Mouse (Mus musculus) hindbrain, embryonic 14.5 days (tissue): ENCODE measurements around the gene Pkmyt1. TPM values are rescaled to one million over a fixed set of nuclear protein-coding genes. Genes with fewer than 3 reads are reported as not detected.
"Not testable (repeated sequence)": the region's sequence is repeated elsewhere in the genome, so short reads cannot be mapped to it uniquely, and the experiment has no call there.

Experiments used
- ATAC-seq: fragments of 200-750 bp; cut with Nextera tagmentation; 2 replicates; pipeline ENCODE4 v1.8.0; 2017; ENCODE audit warnings: moderate number of reproducible peaks, mild to moderate bottlenecking, moderate TSS enrichment, moderate library complexity; ENCODE audit not compliant: low FRiP score
- DNase-seq: peaks from one replicate; pipeline ENCODE4 v3.0.0-alpha.2; 2015; ENCODE audit warnings: low spot score
- H3K27ac ChIP-seq: fragments of 300-500 bp; sonication (generic); 2 replicates; pipeline ENCODE4 v1.5.1; 2014; ENCODE audit warnings: mild to moderate bottlenecking, moderate library complexity
- H3K27me3 ChIP-seq: fragments of 300-500 bp; sonication (generic); 2 replicates; pipeline ENCODE4 v1.6.1; 2014; ENCODE audit warnings: mild to moderate bottlenecking, low read length, mixed read lengths; ENCODE audit not compliant: control insufficient read depth, insufficient read depth
- H3K36me3 ChIP-seq: fragments of 300-500 bp; sonication (generic); replicated peaks from 2 replicates; pipeline ENCODE4 v1.6.1; 2014; ENCODE audit not compliant: control insufficient read depth, insufficient read depth
- H3K4me1 ChIP-seq: fragments of 300-500 bp; sonication (generic); replicated peaks from 2 replicates; pipeline ENCODE4 v1.6.1; 2014; ENCODE audit warnings: antibody characterized with exemption, low read length, mixed read lengths; ENCODE audit not compliant: control insufficient read depth, insufficient read depth
- H3K4me2 ChIP-seq: fragments of 300-500 bp; sonication (generic); replicated peaks from 2 replicates; pipeline ENCODE4 v1.6.1; 2014; ENCODE audit warnings: mild to moderate bottlenecking, moderate library complexity
- H3K4me3 ChIP-seq: fragments of 300-500 bp; sonication (generic); replicated peaks from 2 replicates; pipeline ENCODE4 v1.5.1; 2014; ENCODE audit warnings: mild to moderate bottlenecking, low read length
- H3K9ac ChIP-seq: fragments of 300-500 bp; sonication (generic); 2 replicates; pipeline ENCODE4 v1.6.1; 2014
- H3K9me3 ChIP-seq: fragments of 300-500 bp; sonication (generic); 2 replicates; pipeline ENCODE4 v1.6.1; 2016; ENCODE audit warnings: low read length; ENCODE audit not compliant: control insufficient read depth
- WGBS: fragments of 180-500 bp; shearing (Covaris S2); extraction: QIAGEN DNeasy Blood & Tissue Kit; methylation state at CpG from one replicate; pipeline ENCODE4 v1.1.7; 2014; 5-methylcytosine and 5-hydroxymethylcytosine counted together
- polyA plus RNA-seq: library from polyadenylated mRNA; unstranded; fragments of >200 nt; fragmentation: Nextera tagmentation; extraction: Ambion mirVana; gene quantifications from 2 replicates; pipeline ENCODE4 v1.2.1, GENCODE M21; 2014

The Pkmyt1 gene
- polyA plus RNA-seq, 1 experiment from 2014 or later = 17.7 TPM

DNA sequence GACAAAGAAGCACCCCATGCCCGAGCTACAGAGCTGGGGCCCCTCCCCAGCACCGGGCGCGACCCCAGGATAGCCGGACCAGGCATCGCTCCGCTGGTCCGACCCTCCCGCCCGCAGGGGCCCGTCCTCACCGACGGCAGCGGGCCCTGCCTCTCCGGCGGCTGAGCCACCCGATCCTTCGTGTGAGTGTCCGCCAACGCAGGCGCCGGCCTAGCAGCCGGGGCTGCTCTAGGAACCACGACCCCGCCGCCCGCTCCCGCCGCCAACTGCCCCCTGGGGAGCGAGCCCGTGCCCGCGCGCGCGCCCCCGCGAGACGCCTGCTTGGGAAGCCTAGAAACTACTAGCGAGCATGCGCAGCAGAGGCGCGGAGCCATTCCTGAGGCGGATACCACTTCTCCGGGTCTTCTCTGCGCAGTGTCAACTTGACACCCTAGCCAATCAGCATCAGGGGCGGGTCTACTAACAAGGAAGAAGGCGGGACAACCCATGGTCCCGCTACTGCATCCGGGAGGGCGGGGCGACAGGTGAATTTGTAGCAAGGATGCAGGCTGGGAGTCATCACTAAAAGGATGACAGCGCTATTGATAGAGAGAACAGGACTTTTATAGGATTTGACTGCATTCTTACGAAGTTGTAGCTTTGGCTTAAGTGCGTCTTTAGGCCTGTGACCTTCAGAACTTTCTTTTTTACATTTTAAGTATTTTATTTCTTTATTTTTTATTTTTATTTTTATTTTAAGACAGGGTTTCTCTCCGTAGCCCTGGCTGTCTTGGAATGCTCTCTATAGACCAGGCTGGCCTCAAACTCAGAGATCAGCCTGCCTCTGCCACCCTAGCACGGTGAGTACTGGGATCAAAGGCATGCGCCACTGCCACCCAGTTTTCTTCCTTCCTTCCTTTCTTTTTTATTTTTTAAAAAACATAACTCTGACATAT lies 45.4 kb downstream of the Pkmyt1 start, which contains the start of gene Flywch1:
Gene Flywch1, minus strand, starts transcription at position 319 of the 935 bp plus-strand sequence.
- Histone ChIP-seq H3K4me1 (peaks cover 17% of the 10 kb centered on the region), H3K27me3 (no peaks in the 10 kb centered on the region), H3K36me3 (peaks cover 11% of the 10 kb centered on the region; the same call in 1 of the 2 replicates), H3K4me3 (peak within 1 kb of the TSS; percentile 68), H3K4me2 (peak within 1 kb of the TSS; percentile 68), H3K9me3 (no peaks in the 10 kb centered on the region), H3K9ac (peak within 1 kb of the TSS; percentile 85), H3K27ac (peak within 1 kb of the TSS; percentile 82)
- ATAC-seq = peak; percentile 98
- 4% methylated on average over 53 of the region's 58 CpGs for WGBS
- peak; percentile 98 for DNase-seq

DNA sequence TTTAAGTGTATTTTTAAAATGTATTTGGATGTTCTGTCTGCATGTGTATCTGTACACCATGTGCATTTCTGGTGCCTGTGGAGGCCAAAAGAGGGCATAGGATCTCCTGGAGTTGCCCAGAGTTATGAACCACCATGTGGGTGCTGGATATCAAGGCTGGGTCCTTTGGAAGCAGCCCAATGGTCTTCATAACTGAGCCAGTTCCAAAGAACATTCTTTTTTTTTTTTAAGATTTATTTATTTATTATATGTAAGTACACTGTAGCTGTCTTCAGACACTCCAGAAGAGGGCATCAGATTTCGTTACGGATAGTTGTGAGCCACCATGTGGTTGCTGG lies 46.1 kb downstream of the Pkmyt1 start:
- DNase-seq, ATAC-seq, H3K9me3 ChIP-seq, H3K27me3 ChIP-seq: not testable (repeated sequence)
- peak overlapping the region; percentile 68 for H3K4me3 ChIP-seq
- H3K4me2 ChIP-seq = peak overlapping the region; percentile 58
- 90% methylated on average over 2 of the region's 2 CpGs for WGBS
- H3K36me3 ChIP-seq = peaks cover 11% of the 10 kb centered on the region; the same call in 1 of the 2 replicates
- H3K27ac ChIP-seq = peak overlapping the region; percentile 58
- peaks cover 17% of the 10 kb centered on the region for H3K4me1 ChIP-seq
- H3K9ac ChIP-seq = peak overlapping the region; percentile 45

DNA sequence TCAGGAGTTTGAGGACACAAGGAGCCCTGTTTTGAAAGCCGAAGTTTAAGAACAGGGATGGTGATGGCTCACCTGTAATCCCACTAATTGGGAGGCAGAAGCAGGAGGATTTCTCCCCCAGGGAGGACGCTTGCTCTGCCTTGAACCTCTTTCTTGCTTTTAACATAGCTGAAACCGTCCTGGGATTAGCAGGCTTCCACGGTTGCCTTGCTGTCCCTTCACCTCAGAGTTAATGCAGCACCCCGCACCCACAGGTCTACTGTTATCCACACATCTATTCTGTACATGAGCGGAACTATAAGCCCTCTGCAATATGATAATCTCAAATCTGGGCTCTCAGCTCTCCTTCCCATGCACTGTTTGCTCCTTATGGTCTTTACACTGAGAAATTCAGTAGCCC lies 47.5 kb downstream of the Pkmyt1 start:
- H3K9me3 ChIP-seq = no peaks in the 10 kb centered on the region
- no peak overlapping the region for H3K4me2 ChIP-seq
- ATAC-seq (no peak), DNase-seq (no peak)
- peaks cover 3% of the 10 kb centered on the region; the same call in 1 of the 2 replicates for H3K36me3 ChIP-seq
- H3K27me3 ChIP-seq = no peaks in the 10 kb centered on the region
- peaks cover 17% of the 10 kb centered on the region for H3K4me1 ChIP-seq
- WGBS = 77% methylated on average over 6 of the region's 6 CpGs
- H3K9ac ChIP-seq = no peak overlapping the region
- H3K27ac ChIP-seq = no peak overlapping the region
- H3K4me3 ChIP-seq = no peak overlapping the region

DNA sequence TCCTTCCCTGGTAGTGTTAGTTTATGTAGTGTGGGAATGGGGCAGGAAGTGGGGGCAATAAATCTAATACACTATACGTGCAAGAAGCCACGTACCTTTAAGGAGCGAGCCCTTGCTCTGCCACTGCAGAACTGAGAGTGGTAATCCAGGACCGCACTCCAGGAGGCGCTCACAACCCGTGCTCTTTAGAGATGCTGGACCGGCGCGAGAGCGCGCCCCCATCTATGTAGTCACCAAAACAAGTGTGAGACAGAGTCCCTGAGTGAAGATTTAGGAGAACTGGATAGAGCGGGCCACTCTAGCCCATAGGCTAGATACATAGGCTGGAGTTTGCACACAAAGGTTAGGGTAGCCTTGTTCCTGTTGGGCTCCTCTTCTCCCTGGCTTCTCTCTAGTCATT lies 48.0 kb downstream of the Pkmyt1 start:
- peaks cover 13% of the 10 kb centered on the region for H3K4me1 ChIP-seq
- H3K9me3 ChIP-seq = no peaks in the 10 kb centered on the region
- DNase-seq (peak; percentile 64), ATAC-seq (no peak)
- no peaks in the 10 kb centered on the region for H3K27me3 ChIP-seq
- no peak overlapping the region for H3K4me2 ChIP-seq
- H3K27ac ChIP-seq = no peak overlapping the region
- H3K4me3 ChIP-seq = no peak overlapping the region
- no peaks in the 10 kb centered on the region for H3K36me3 ChIP-seq
- 4% methylated on average over 12 of the region's 12 CpGs for WGBS
- no peak overlapping the region for H3K9ac ChIP-seq

DNA sequence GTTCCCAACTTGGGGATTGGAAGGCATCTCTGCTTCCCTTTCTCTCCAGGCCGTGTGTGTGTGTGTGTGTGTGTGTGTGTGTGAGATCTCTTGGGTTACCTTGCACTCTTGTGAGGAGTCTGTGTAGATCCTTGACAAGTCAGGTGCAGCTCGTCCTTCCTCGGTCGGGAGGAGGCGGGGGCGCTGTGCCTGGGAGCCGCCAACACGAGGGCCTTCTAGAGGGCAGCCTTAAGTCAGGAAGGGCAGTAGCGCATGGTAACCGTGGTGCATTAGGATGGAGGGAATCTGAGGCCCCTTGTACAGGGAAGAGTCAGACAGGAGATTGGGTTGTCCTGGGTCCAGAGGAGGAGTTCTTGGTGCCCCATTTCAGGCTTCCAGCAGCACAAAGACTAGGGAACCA lies 50.1 kb downstream of the Pkmyt1 start:
- Histone ChIP-seq H3K9me3 (no peaks in the 10 kb centered on the region), H3K4me1 (peaks cover 5% of the 10 kb centered on the region), H3K9ac (no peak overlapping the region), H3K4me2 (no peak overlapping the region), H3K4me3 (no peak overlapping the region), H3K27ac (no peak overlapping the region), H3K36me3 (no peaks in the 10 kb centered on the region), H3K27me3 (no peaks in the 10 kb centered on the region)
- WGBS = 81% methylated on average over 10 of the region's 10 CpGs
- no peak for ATAC-seq
- DNase-seq = no peak

DNA sequence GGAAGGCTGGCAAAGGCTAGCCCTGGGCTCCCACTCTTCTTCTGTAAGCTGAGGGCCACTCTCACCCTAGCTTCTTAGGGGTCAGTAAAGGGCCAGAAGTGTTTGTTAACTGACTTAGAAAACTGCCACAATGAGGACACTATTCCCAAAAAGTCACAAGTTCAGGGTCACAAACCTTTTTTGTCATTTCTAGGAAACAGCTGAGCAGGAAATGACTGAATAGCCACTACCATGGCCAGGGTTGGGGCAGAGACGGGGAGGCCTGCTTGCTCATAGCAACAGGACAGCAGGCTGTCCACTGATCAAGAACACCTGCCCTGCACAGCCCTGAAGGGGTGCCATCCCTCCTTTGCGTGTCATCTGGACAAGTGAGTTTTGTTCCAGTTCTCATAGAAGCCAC lies 51.0 kb downstream of the Pkmyt1 start:
- Histone ChIP-seq H3K9me3 (no peaks in the 10 kb centered on the region), H3K4me3 (no peak overlapping the region), H3K4me1 (peaks cover 1% of the 10 kb centered on the region), H3K36me3 (no peaks in the 10 kb centered on the region), H3K27ac (no peak overlapping the region), H3K4me2 (no peak overlapping the region), H3K9ac (no peak overlapping the region), H3K27me3 (no peaks in the 10 kb centered on the region)
- ATAC-seq (no peak), DNase-seq (no peak)
- WGBS = 86% methylated on average over 2 of the region's 2 CpGs

DNA sequence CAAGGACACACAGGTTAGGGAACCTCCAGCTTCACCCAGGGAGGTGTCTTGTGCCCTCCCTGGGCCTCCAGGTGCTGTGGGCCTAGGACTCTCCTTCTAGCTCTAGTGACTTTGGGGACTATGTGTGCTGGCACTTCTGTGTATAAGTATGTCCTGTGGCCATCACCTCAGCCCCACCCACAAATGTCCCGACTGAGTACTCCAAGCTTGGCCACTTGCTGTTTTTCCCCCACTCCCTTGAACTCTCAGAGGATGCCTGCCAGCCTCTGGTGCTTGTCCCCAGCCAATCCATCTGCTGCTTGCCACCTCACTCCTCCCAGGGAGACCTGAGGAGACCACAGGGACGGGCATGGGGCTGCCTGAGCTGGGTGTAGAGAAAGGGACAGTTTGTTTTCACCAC lies 52.3 kb downstream of the Pkmyt1 start:
- no peak overlapping the region for H3K4me3 ChIP-seq

DNA sequence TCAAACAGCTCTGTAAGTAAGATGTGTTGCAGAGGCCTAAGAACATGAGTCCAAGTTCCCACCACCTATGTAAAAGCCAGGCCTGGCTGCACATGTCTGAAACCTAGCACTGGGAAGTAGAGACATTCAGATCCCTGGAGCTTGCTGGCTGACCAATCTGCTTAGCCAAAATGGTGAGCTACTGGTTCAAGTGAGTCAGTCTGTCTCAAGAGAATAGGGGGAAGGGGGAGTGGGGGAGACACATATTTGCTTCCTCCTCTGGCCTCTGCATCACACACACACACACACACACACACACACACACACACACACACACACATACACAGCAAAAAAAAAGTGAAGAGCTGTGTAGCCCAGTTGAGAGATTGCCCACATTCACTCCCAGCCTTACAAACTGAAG lies 57.2 kb downstream of the Pkmyt1 start:
- Histone ChIP-seq H3K27ac (no peak overlapping the region), H3K27me3 (no peaks in the 10 kb centered on the region), H3K4me1 (peaks cover 8% of the 10 kb centered on the region; the same call in 1 of the 2 replicates), H3K4me3 (no peak overlapping the region), H3K9ac (no peak overlapping the region), H3K4me2 (no peak overlapping the region), H3K36me3 (no peaks in the 10 kb centered on the region), H3K9me3 (no peaks in the 10 kb centered on the region)
- DNase-seq = no peak
- ATAC-seq = no peak

More for the DNA sequence above, 52.3 kb downstream of the Pkmyt1 start:
- Histone ChIP-seq H3K4me1 (no peaks in the 10 kb centered on the region), H3K27me3 (no peaks in the 10 kb centered on the region), H3K9ac (no peak overlapping the region), H3K36me3 (no peaks in the 10 kb centered on the region), H3K27ac (no peak overlapping the region), H3K4me2 (no peak overlapping the region), H3K9me3 (no peaks in the 10 kb centered on the region)
- 67% methylated on average over 2 of the region's 2 CpGs for WGBS
- ATAC-seq = no peak
- DNase-seq = no peak

DNA sequence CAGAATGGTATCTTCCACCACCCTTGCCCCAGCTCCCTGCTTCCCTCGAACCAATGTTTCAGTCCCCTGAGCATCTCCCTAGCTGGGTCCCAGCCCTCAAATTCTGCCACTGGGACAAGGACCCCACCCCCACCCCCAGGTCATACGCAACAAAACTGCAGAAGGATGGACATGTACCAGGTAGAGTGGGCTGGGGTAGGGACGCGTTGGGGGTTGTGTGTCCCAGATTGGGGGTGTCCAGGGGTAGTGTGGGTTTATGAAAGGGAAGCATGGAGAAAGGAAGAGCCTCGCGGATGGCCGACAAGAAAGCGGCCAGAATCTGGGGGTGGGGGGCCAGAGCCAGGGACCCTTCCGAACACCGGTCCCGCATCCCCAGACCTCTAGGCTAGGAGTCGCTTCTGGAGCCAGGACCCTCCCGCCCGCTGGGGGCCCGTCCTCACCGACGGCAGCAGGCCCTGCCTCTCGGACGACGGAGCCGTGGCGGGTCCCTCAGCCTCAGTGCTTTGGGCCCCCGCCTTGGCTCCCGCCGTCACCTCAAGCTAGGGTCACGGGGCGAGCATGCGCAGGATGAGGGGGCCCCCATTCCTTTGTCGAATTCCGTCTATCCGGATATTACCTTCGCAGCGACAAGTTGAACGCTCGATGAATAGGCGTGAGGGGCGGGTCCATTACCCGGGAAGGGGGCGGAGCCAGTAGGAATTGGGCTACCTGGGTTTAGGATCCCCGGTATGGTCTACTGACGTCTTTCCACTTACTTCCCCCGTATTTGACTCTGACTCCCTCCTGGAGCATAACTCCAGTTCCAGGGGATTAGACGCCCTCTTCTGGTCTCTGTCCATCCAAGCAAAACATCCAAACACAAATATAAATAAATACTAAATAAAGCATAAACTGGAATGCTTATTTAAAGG lies 59.7 kb downstream of the Pkmyt1 start, which contains the start of gene Flywch2:
Gene Flywch2, minus strand, starts transcription at position 521 of the 911 bp plus-strand sequence.
- 3% methylated on average over 43 of the region's 43 CpGs for WGBS
- H3K4me1 ChIP-seq = peaks cover 23% of the 10 kb centered on the region

More for the DNA sequence above, 59.7 kb downstream of the Pkmyt1 start, which contains the start of gene Flywch2:
- Histone ChIP-seq H3K9ac (peak within 1 kb of the TSS; percentile 90), H3K36me3 (no peaks in the 10 kb centered on the region), H3K27ac (peak within 1 kb of the TSS; percentile 96), H3K27me3 (no peaks in the 10 kb centered on the region), H3K4me2 (peak within 1 kb of the TSS; percentile 84), H3K4me3 (peak within 1 kb of the TSS; percentile 75), H3K9me3 (no peaks in the 10 kb centered on the region)
- DNase-seq (peak; percentile 90), ATAC-seq (peak; percentile 90)
